Mouse (Mus musculus) kidney, postnatal 0 days (tissue): Measurements from ENCODE around the gene Spsb4. TPM values are rescaled to one million over a fixed set of nuclear protein-coding genes. Genes with fewer than 3 reads are reported as not detected.
A peak's percentile ranks its signal among the peaks of the same experiment; 100 is the strongest.

ENCODE experiments used
- ATAC-seq: fragments of 200-750 bp; cut with Nextera tagmentation; replicated peaks from 2 replicates; pipeline ENCODE4 v1.8.0; 2017; ENCODE audit warnings: low read depth, moderate number of reproducible peaks, moderate TSS enrichment, moderate library complexity; ENCODE audit not compliant: low FRiP score
- DNase-seq: peaks from one replicate; pipeline ENCODE4 v3.0.0-alpha.2; 2016; ENCODE audit warnings: low spot score
- H3K27ac ChIP-seq: fragments of 300-500 bp; sonication (generic); 2 replicates; pipeline ENCODE4 v1.5.1; 2014; ENCODE audit warnings: mild to moderate bottlenecking
- H3K27me3 ChIP-seq: fragments of 300-500 bp; sonication (generic); 2 replicates; pipeline ENCODE4 v1.6.1; 2014; ENCODE audit warnings: low read length, mixed read lengths; ENCODE audit not compliant: insufficient read depth
- H3K36me3 ChIP-seq: fragments of 300-500 bp; sonication (generic); 2 replicates; pipeline ENCODE4 v1.6.1; 2014; ENCODE audit warnings: low read length, mixed read lengths; ENCODE audit not compliant: insufficient read depth
- H3K4me1 ChIP-seq: fragments of 300-500 bp; sonication (generic); replicated peaks from 2 replicates; pipeline ENCODE4 v1.6.1; 2014; ENCODE audit warnings: antibody characterized with exemption, low read length, mixed read lengths; ENCODE audit not compliant: insufficient read depth
- H3K4me2 ChIP-seq: fragments of 300-500 bp; sonication (generic); 2 replicates; pipeline ENCODE4 v1.6.1; 2014; ENCODE audit warnings: mild to moderate bottlenecking, low read length, moderate library complexity, mixed read lengths
- H3K4me3 ChIP-seq: fragments of 300-500 bp; sonication (generic); replicated peaks from 2 replicates; pipeline ENCODE4 v1.5.1; 2014; ENCODE audit warnings: low read depth, low read length
- H3K9ac ChIP-seq: fragments of 300-500 bp; sonication (generic); 2 replicates; pipeline ENCODE4 v1.6.1; 2014; ENCODE audit warnings: low read depth, low read length
- H3K9me3 ChIP-seq: fragments of 300-500 bp; sonication (generic); replicated peaks from 2 replicates; pipeline ENCODE4 v1.6.1; 2016; ENCODE audit warnings: low read length, inconsistent platforms, mixed read lengths
- CTCF ChIP-seq: IDR thresholded peaks from 2 replicates; pipeline ENCODE4 v1.5.1; 2016; ENCODE audit warnings: antibody characterized with exemption, low read depth, mild to moderate bottlenecking, moderate library complexity
- WGBS: fragments of 180-500 bp; shearing (Covaris S2); extraction: QIAGEN DNeasy Blood & Tissue Kit; methylation state at CpG from one replicate; pipeline ENCODE4 v1.1.7; 2014; 5-methylcytosine and 5-hydroxymethylcytosine counted together
- polyA plus RNA-seq: library from polyadenylated mRNA; unstranded; fragments of >200 nt; fragmentation: Nextera tagmentation; extraction: Ambion mirVana; gene quantifications from 2 replicates; pipeline ENCODE4 v1.2.1, GENCODE M21; 2015

Spsb4 gene
- polyA plus RNA-seq, 1 experiment from 2014 or later: 55.3 TPM

- H3K4me3 ChIP-seq: no peak overlapping the region
- DNase-seq (no peak), ATAC-seq (no peak)
- no peak overlapping the region for H3K9ac ChIP-seq
- no peaks in the 10 kb centered on the region for H3K27me3 ChIP-seq
- H3K4me1 ChIP-seq: no peaks in the 10 kb centered on the region; the same call in 1 of the 2 replicates
- no peaks in the 10 kb centered on the region for H3K9me3 ChIP-seq
- no peaks in the 10 kb centered on the region for H3K36me3 ChIP-seq
- no peak overlapping the region for H3K4me2 ChIP-seq
- no peak for TF ChIP-seq CTCF
- no peak overlapping the region for H3K27ac ChIP-seq
- WGBS: 80% methylated on average over 10 of the region's 10 CpGs
Observed at GRCm38 (mm10) chr9:97001458-97001857, 17.2 kb downstream of the Spsb4 start.

- no peak for TF ChIP-seq CTCF
- Histone ChIP-seq H3K9me3 (no peaks in the 10 kb centered on the region), H3K27me3 (no peaks in the 10 kb centered on the region), H3K4me1 (peaks cover 20% of the 10 kb centered on the region), H3K4me2 (no peak overlapping the region), H3K9ac (no peak overlapping the region), H3K36me3 (no peaks in the 10 kb centered on the region), H3K4me3 (no peak overlapping the region), H3K27ac (no peak overlapping the region)
- ATAC-seq (no peak), DNase-seq (no peak)
- 97% methylated on average over 25 of the region's 25 CpGs for WGBS
Observed at GRCm38 (mm10) chr9:96995717-96996116, 22.9 kb downstream of the Spsb4 start.

GRCm38 (mm10) chr9:96994733-96995132, 23.9 kb downstream of the Spsb4 start:
- 80% methylated on average over 9 of the region's 9 CpGs for WGBS
- Histone ChIP-seq H3K4me1 (peaks cover 28% of the 10 kb centered on the region), H3K4me3 (no peak overlapping the region), H3K27me3 (no peaks in the 10 kb centered on the region), H3K36me3 (no peaks in the 10 kb centered on the region), H3K27ac (no peak overlapping the region), H3K9ac (no peak overlapping the region), H3K9me3 (no peaks in the 10 kb centered on the region), H3K4me2 (no peak overlapping the region)
- TF ChIP-seq CTCF: no peak
- no peak for ATAC-seq
- DNase-seq: no peak

GRCm38 (mm10) chr9:96991118-96991517, 27.5 kb downstream of the Spsb4 start:
- ATAC-seq (no peak), DNase-seq (no peak)
- Histone ChIP-seq H3K36me3 (no peaks in the 10 kb centered on the region), H3K27ac (0 out of 2 replicates have a peak overlapping the region, but pooled peaks have one; percentile 25), H3K9me3 (no peaks in the 10 kb centered on the region), H3K4me3 (no peak overlapping the region), H3K4me1 (peaks cover 46% of the 10 kb centered on the region), H3K27me3 (no peaks in the 10 kb centered on the region), H3K9ac (no peak overlapping the region), H3K4me2 (no peak overlapping the region)
- no peak for TF ChIP-seq CTCF
- 52% methylated on average over 14 of the region's 14 CpGs for WGBS

- H3K9me3 ChIP-seq: no peaks in the 10 kb centered on the region
- no peak overlapping the region for H3K27ac ChIP-seq
- H3K4me1 ChIP-seq: peaks cover 50% of the 10 kb centered on the region
- WGBS: 21% methylated on average over 10 of the region's 10 CpGs
- ATAC-seq (no peak), DNase-seq (peak; percentile 62)
- H3K36me3 ChIP-seq: no peaks in the 10 kb centered on the region
- no peak overlapping the region for H3K4me2 ChIP-seq
- H3K27me3 ChIP-seq: no peaks in the 10 kb centered on the region
- H3K9ac ChIP-seq: no peak overlapping the region
- no peak for TF ChIP-seq CTCF
- H3K4me3 ChIP-seq: no peak overlapping the region
Observed at GRCm38 (mm10) chr9:96989389-96989990, 29.2 kb downstream of the Spsb4 start.

- Histone ChIP-seq H3K9me3 (no peaks in the 10 kb centered on the region), H3K36me3 (no peaks in the 10 kb centered on the region), H3K27me3 (no peaks in the 10 kb centered on the region), H3K27ac (peak overlapping the region; percentile 79), H3K4me2 (no peak overlapping the region), H3K4me1 (peaks cover 59% of the 10 kb centered on the region), H3K9ac (no peak overlapping the region; the same call in 1 of the 2 replicates), H3K4me3 (no peak overlapping the region)
- WGBS: 8% methylated on average over 11 of the region's 11 CpGs
- ATAC-seq (peak; percentile 76), DNase-seq (peak; percentile 90)
- TF ChIP-seq CTCF: no peak; the same call in 1 of the 2 replicates
Observed at GRCm38 (mm10) chr9:96986797-96987473, 31.7 kb downstream of the Spsb4 start.
